Mouse (Mus musculus) brain, adult 10 weeks (tissue): ENCODE results near the gene Rps29. TPM values are rescaled to one million over a fixed set of nuclear protein-coding genes. Genes with fewer than 3 reads are reported as not detected.

ENCODE experiments used
- polyA plus RNA-seq: library from polyadenylated mRNA; stranded (reverse); fragments of 350-450 nt; fragmentation: Illumina TruSeq; extraction: RNeasy Lipid Tissue Mini Kit (QIAGEN cat#74804); gene quantifications from one replicate; pipeline ENCODE4 v1.2.3, GENCODE M21; 2015; ENCODE audit warnings: low read depth, low replicate concordance

Rps29 gene
- 2,609 TPM for polyA plus RNA-seq

GRCm38 (mm10) chr12:69158765-69159577 is at the start of gene Rps29:
Gene Rps29, minus strand, starts transcription at chr12:69159186.

GRCm38 (mm10) chr12:69204052-69204833 is 45.3 kb upstream of the Rps29 start, which contains the start of gene Gm49384:
Gene Gm49384, minus strand, starts transcription at chr12:69204267.

DNA sequence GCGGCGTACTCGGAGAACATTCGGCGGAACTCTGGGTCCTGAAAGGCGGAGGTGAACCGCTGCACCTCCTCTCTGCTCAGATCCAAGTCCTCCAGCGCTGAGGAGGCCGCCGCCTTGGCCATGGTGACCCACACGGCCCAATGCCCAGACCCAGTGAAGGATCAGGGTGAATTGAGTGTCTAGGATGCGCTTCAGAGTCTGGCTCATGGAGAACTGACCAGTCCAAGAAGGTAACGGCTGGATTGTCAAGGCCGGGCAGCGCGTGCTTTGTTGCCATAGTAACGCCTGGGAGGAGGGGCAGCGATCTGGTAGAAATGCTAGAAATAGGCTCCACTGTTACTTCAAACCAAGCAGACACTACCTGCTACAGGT is 39.2 kb upstream of the Rps29 start, which contains the start of gene Dnaaf2:
Dnaaf2 (minus strand) TSS at position 266 of the 372 bp plus-strand sequence.

DNA sequence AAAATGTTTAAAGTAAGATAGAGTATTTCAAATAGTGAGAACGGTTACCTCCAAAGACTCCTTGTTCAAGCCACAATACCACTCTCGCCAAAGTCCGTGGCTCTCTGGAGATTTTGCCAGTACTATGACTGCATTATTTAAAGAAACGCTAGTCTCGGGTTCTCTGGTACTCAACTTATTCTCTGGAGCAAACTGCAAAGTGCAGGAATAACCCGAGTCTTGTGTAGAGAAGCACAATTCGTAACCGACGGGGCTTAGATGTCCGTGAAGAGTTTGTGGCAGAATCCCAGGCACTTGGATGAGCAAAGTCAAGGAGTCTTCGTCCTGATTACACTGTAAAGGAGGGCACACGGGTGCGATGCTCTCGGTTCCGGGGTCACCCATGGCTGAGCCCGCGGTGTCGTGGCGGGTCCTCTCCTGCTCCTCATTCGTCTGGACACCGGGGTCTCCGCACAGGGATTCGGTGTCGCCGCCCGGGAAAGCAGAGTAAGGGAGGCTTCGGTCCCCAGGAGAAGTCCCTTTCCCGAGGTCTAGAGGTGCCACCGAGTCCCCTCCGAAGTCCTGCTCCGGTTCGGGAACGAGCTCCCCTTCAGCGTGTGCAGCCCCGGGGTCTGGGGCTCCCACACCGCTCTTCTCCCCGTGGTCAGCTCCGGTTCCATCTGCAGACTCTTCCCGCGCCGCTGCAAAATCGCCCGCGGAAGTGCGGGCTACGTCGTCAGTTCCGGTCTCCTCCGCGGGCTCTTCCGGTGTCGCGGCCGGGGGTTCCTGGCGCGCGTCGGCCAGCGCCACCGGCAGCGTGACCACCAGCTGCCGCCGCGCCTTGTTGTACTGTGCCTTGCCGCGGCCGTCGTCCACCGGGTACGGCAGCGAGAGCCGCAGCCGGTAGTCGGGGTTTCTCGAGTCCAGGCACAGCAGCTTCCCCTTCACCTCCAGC is 37.7 kb upstream of the Rps29 start, which contains the start of gene Gm49383:
Gm49383 (minus strand) TSS at position 661 of the 934 bp plus-strand sequence.

DNA sequence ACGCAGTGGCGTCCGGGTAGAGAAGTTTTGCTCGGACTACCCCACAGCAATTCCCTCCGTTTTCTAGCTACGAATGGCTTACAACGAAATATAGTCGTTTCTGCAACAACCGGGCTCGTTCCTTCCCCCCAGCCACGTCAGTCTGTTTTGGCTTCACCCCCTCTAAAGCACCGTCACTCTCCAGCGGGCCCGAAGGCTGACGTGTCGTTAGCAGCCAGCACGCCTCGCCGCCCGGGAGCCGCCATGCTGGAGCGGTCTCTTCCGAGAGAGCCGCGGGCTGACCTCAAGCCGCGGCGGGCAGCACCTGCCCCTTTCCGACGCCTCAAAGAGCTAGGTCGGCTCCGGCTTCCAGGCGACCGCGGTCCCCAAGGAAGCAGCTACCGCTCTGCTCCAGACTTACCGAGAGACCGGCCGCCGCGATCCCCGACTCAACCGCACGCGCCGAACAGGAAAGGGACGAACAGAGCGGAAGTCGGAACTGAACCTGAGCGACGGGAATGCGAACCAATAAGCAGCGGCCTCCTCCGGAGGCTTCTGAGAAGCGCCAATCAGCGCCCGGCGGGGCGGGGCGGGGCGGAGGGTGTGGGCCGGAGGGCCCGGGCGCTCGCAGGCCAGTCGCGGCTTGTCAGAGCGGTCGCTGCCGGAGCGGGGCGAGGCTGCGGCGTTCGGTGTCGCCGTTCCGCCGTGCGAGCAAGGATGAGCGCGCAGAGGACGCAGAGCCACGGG is 24.8 kb upstream of the Rps29 start, which contains the start of the genes Rpl36al and Mgat2:
Rpl36al (minus strand) TSS at position 501 of the 726 bp plus-strand sequence.
Mgat2 (plus strand) TSS at position 575 of the 726 bp plus-strand sequence.

DNA sequence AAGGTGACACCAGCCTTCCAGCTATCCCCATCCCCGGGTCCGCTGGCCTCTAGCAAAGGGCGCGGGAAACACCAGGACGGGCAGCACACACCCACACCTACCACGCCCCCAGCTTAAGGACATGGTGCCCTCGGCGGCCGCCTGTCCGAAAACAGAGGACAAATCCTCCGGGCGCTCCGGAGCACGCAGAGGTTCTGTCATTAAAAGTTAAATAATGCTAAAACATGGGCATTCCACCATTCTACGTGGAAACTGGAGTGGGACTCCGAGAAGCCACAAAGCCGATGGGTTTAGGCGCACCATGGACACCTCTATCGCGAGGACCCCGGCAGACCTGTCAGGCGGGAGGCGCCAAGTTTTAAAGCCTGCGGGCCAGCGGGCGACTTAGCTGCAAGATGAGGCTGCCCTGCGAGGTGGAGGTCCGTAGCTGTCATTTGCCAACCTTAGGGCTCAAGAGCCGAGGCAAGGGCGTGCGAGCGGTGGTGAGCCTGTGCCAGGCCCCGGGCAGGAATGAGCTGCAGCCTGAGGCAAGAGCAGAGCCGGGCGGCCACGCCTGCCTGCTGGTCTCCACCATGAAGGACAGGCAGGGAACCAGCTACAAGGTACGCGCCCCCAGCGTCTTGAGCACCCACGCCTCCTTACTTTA is 9.6 kb upstream of the Rps29 start, which contains the start of gene Lrr1:
Lrr1 (plus strand) TSS at position 354 of the 646 bp plus-strand sequence.

Other genes with a start within 250 kb of the Rps29 start
- gene Lrr1, start 9.6 kb upstream of the Rps29 start, polyA plus RNA-seq: not detected
- 388 TPM for gene Rpl36al, start 24.9 kb upstream of the Rps29 start, polyA plus RNA-seq
- gene Mgat2, start 25.0 kb upstream of the Rps29 start, polyA plus RNA-seq: 28.9 TPM
- 4.6 TPM for gene Gm49383, start 37.9 kb upstream of the Rps29 start, polyA plus RNA-seq
- 1.5 TPM for gene Dnaaf2, start 39.2 kb upstream of the Rps29 start, polyA plus RNA-seq
- 4.6 TPM for gene Gm49384, start 45.1 kb upstream of the Rps29 start, polyA plus RNA-seq
- 0.70 TPM for gene Pole2, start 69.0 kb upstream of the Rps29 start, polyA plus RNA-seq
- gene Klhdc1, start 82.0 kb upstream of the Rps29 start, polyA plus RNA-seq: 23.2 TPM
- gene Klhdc2, start 137.5 kb upstream of the Rps29 start, polyA plus RNA-seq: 215 TPM
- 26.5 TPM for gene Nemf, start 198.0 kb upstream of the Rps29 start, polyA plus RNA-seq
- gene Arf6, start 213.0 kb upstream of the Rps29 start, polyA plus RNA-seq: 38.4 TPM
- gene Gm9887, start 213.3 kb upstream of the Rps29 start, polyA plus RNA-seq: not detected